Mouse (Mus musculus) forebrain, embryonic 11.5 days (tissue): ENCODE results near the gene Arhgap40. TPM values are rescaled to one million over a fixed set of nuclear protein-coding genes. Genes with fewer than 3 reads are reported as not detected.
A peak's percentile ranks its signal among the peaks of the same experiment; 100 is the strongest.

ENCODE experiments used
- ATAC-seq: fragments of 200-750 bp; cut with Nextera tagmentation; replicated peaks from 2 replicates; pipeline ENCODE4 v1.8.0; 2017; ENCODE audit warnings: moderate TSS enrichment; ENCODE audit not compliant: low FRiP score
- DNase-seq: peaks from one replicate; pipeline ENCODE4 v3.0.0-alpha.2; 2017; ENCODE audit warnings: low spot score
- H3K27ac ChIP-seq: fragments of 300-500 bp; sonication (generic); 2 replicates; pipeline ENCODE4 v1.5.1; 2014; ENCODE audit warnings: low read depth, low read length
- H3K27me3 ChIP-seq: fragments of 300-500 bp; sonication (generic); 2 replicates; pipeline ENCODE4 v1.6.1; 2014; ENCODE audit warnings: mild to moderate bottlenecking, low read length, mixed read lengths; ENCODE audit not compliant: control insufficient read depth, insufficient read depth
- H3K36me3 ChIP-seq: fragments of 300-500 bp; sonication (generic); 2 replicates; pipeline ENCODE4 v1.6.1; 2014; ENCODE audit warnings: mild to moderate bottlenecking, low read length, moderate library complexity, mixed read lengths; ENCODE audit not compliant: control insufficient read depth, insufficient read depth
- H3K4me1 ChIP-seq: fragments of 300-500 bp; sonication (generic); replicated peaks from 2 replicates; pipeline ENCODE4 v1.6.1; 2014; ENCODE audit warnings: low read length, mixed read lengths; ENCODE audit not compliant: control insufficient read depth, insufficient read depth
- H3K4me2 ChIP-seq: fragments of 300-500 bp; sonication (generic); 2 replicates; pipeline ENCODE4 v1.6.1; 2014; ENCODE audit warnings: low read depth, mild to moderate bottlenecking, low read length, moderate library complexity, mixed read lengths; ENCODE audit not compliant: severe bottlenecking
- H3K4me3 ChIP-seq: fragments of 300-500 bp; sonication (generic); 2 replicates; pipeline ENCODE4 v1.5.1; 2014; ENCODE audit warnings: low read depth, low read length
- H3K9ac ChIP-seq: fragments of 300-500 bp; sonication (generic); 2 replicates; pipeline ENCODE4 v1.6.1; 2014; ENCODE audit warnings: low read length
- H3K9me3 ChIP-seq: fragments of 300-500 bp; sonication (generic); 2 replicates; pipeline ENCODE4 v1.6.1; 2016; ENCODE audit warnings: low read length, mixed read lengths; ENCODE audit not compliant: control insufficient read depth
- WGBS: fragments of 180-500 bp; shearing (Covaris S2); extraction: QIAGEN DNeasy Blood & Tissue Kit; methylation state at CpG from one replicate; pipeline ENCODE4 v1.1.7; 2014; 5-methylcytosine and 5-hydroxymethylcytosine counted together
- polyA plus RNA-seq: library from polyadenylated mRNA; unstranded; fragments of >200 nt; fragmentation: Nextera tagmentation; extraction: Ambion mirVana; gene quantifications from 2 replicates; pipeline ENCODE4 v1.2.1, GENCODE M21; 2014

The Arhgap40 gene
- polyA plus RNA-seq, 1 experiment from 2014 or later, result 0.15 TPM

- H3K4me3 ChIP-seq, result no peak overlapping the region
- DNase-seq (peak; percentile 66), ATAC-seq (no peak)
- H3K4me2 ChIP-seq, result no peak overlapping the region
- WGBS, result 13% methylated on average over 12 of the region's 12 CpGs
- H3K9me3 ChIP-seq, result no peaks in the 10 kb centered on the region
- no peak overlapping the region for H3K9ac ChIP-seq
- no peaks in the 10 kb centered on the region for H3K36me3 ChIP-seq
- H3K4me1 ChIP-seq, result peaks cover 3% of the 10 kb centered on the region
- no peaks in the 10 kb centered on the region for H3K27me3 ChIP-seq
- no peak overlapping the region for H3K27ac ChIP-seq
Observed at GRCm38 (mm10) chr2:158584621-158585358, 72.2 kb downstream of the Arhgap40 start.

- Histone ChIP-seq H3K4me3 (no peak overlapping the region), H3K9me3 (no peaks in the 10 kb centered on the region), H3K4me2 (no peak overlapping the region), H3K9ac (no peak overlapping the region), H3K4me1 (peaks cover 4% of the 10 kb centered on the region), H3K27me3 (no peaks in the 10 kb centered on the region), H3K36me3 (no peaks in the 10 kb centered on the region), H3K27ac (no peak overlapping the region)
- DNase-seq (no peak), ATAC-seq (peak; percentile 64)
- 27% methylated on average over 8 of the region's 8 CpGs for WGBS
Observed at GRCm38 (mm10) chr2:158588524-158589271, 76.1 kb downstream of the Arhgap40 start.

- 66% methylated on average over 3 of the region's 3 CpGs for WGBS
- Histone ChIP-seq H3K9me3 (no peaks in the 10 kb centered on the region), H3K27me3 (no peaks in the 10 kb centered on the region), H3K4me3 (no peak overlapping the region), H3K27ac (no peak overlapping the region), H3K9ac (no peak overlapping the region), H3K4me2 (no peak overlapping the region), H3K4me1 (peaks cover 12% of the 10 kb centered on the region), H3K36me3 (no peaks in the 10 kb centered on the region)
- no peak for ATAC-seq
- DNase-seq, result no peak
Observed at GRCm38 (mm10) chr2:158590495-158590894, 77.9 kb downstream of the Arhgap40 start.

GRCm38 (mm10) chr2:158591286-158591685, 78.7 kb downstream of the Arhgap40 start:
- no peaks in the 10 kb centered on the region for H3K36me3 ChIP-seq
- H3K27ac ChIP-seq, result no peak overlapping the region
- WGBS, result 63% methylated on average over 5 of the region's 5 CpGs
- no peak overlapping the region for H3K4me2 ChIP-seq
- no peak overlapping the region for H3K9ac ChIP-seq
- H3K9me3 ChIP-seq, result no peaks in the 10 kb centered on the region
- DNase-seq (no peak), ATAC-seq (no peak)
- no peaks in the 10 kb centered on the region for H3K27me3 ChIP-seq
- H3K4me3 ChIP-seq, result no peak overlapping the region
- H3K4me1 ChIP-seq, result peaks cover 14% of the 10 kb centered on the region

DNA sequence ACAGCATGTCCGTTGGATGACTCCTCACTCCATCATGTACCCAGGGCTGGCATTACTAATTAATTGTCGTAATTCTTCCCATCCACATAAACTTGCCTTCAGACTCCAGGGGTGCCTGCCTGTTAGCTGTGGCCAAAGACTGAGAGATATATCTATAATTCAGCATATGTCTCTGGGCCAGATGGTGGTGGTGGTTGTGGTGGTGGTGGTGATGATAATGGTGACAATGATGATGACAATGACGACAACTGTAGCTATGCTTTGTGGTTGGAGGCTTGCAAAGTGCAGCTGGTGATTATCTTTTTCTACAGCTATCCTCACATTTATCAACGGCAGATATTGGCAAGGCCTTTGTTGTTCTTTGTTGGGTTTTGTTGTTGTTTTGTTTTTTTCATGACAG, 80.8 kb downstream of the Arhgap40 start:
- H3K4me3 ChIP-seq, result no peak overlapping the region
- H3K4me1 ChIP-seq, result peaks cover 14% of the 10 kb centered on the region
- no peak overlapping the region for H3K9ac ChIP-seq
- H3K27ac ChIP-seq, result no peak overlapping the region
- peaks cover 3% of the 10 kb centered on the region; the same call in 1 of the 2 replicates for H3K27me3 ChIP-seq
- DNase-seq (no peak), ATAC-seq (no peak)
- no peaks in the 10 kb centered on the region for H3K36me3 ChIP-seq
- no peak overlapping the region for H3K4me2 ChIP-seq
- WGBS, result 84% methylated on average over 4 of the region's 4 CpGs
- H3K9me3 ChIP-seq, result no peaks in the 10 kb centered on the region

GRCm38 (mm10) chr2:158595103-158595502, 82.5 kb downstream of the Arhgap40 start:
- peak; percentile 83 for DNase-seq
- H3K4me2 ChIP-seq, result peak overlapping the region; percentile 35
- H3K36me3 ChIP-seq, result no peaks in the 10 kb centered on the region
- peaks cover 3% of the 10 kb centered on the region; the same call in 1 of the 2 replicates for H3K27me3 ChIP-seq
- H3K27ac ChIP-seq, result peak overlapping the region; percentile 55; the same call in 1 of the 2 replicates
- 0 out of 2 replicates have a peak overlapping the region, but pooled peaks have one; percentile 23 for H3K9ac ChIP-seq
- under 1% methylated on average over 12 of the region's 12 CpGs for WGBS
- peaks cover 12% of the 10 kb centered on the region for H3K4me1 ChIP-seq
- H3K4me3 ChIP-seq, result no peak overlapping the region
- H3K9me3 ChIP-seq, result no peaks in the 10 kb centered on the region
- peak; percentile 80 for ATAC-seq

DNA sequence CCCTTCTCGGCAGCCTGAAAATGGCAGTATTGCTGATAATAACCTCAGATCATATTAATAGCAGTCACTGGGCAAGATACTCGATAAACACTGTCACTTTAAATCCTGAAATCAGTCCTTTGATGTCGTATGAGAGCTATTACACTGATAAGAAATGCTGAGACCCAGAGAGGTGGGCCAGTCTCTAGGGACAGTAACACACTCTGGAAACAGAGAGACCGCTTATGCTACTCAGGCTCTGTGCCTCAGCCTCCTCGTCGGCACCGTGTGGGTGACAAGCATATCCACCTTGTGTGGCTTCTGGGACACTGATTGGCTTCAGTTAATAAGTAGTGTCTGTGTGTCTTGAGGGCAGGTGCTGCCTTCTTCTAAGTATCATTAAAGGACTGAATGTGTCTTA, 83.0 kb downstream of the Arhgap40 start:
- Histone ChIP-seq H3K9me3 (no peaks in the 10 kb centered on the region), H3K4me1 (peaks cover 12% of the 10 kb centered on the region), H3K27me3 (peaks cover 3% of the 10 kb centered on the region; the same call in 1 of the 2 replicates), H3K36me3 (no peaks in the 10 kb centered on the region), H3K27ac (peak overlapping the region; percentile 55; the same call in 1 of the 2 replicates), H3K9ac (0 out of 2 replicates have a peak overlapping the region, but pooled peaks have one; percentile 23), H3K4me2 (peak overlapping the region; percentile 35), H3K4me3 (no peak overlapping the region)
- ATAC-seq (0 out of 2 replicates have a peak, but pooled peaks have one; percentile 19), DNase-seq (no peak)
- WGBS, result 18% methylated on average over 7 of the region's 7 CpGs

GRCm38 (mm10) chr2:158596803-158597202, 84.2 kb downstream of the Arhgap40 start:
- Histone ChIP-seq H3K4me1 (peaks cover 10% of the 10 kb centered on the region), H3K27ac (no peak overlapping the region), H3K36me3 (no peaks in the 10 kb centered on the region), H3K4me2 (no peak overlapping the region), H3K27me3 (peaks cover 3% of the 10 kb centered on the region; the same call in 1 of the 2 replicates), H3K9me3 (no peaks in the 10 kb centered on the region), H3K9ac (no peak overlapping the region), H3K4me3 (no peak overlapping the region)
- no peak for ATAC-seq
- 70% methylated on average over 1 of the region's 1 CpGs for WGBS
- no peak for DNase-seq
